Mouse (Mus musculus) CH12.LX (cell line): ENCODE measurements around the gene Hoxc5.

Experiments
- E2F4 ChIP-seq: IDR thresholded peaks from 2 replicates; pipeline ENCODE4 v1.6.1; 2011; ENCODE audit warnings: low read depth, low read length, improper control_type of control experiment; ENCODE audit not compliant: insufficient replicate concordance
- KAT2A ChIP-seq: IDR thresholded peaks from 2 replicates; pipeline ENCODE4 v1.6.1; 2012; ENCODE audit warnings: low read length, improper control_type of control experiment, inconsistent platforms; ENCODE audit not compliant: insufficient replicate concordance
- RCOR1 ChIP-seq: conservative IDR thresholded peaks from 2 replicates; pipeline ENCODE4 v1.6.1; 2012; ENCODE audit warnings: low read depth, mild to moderate bottlenecking, inconsistent platforms, low read length, improper control_type of control experiment
- USF1 ChIP-seq: IDR thresholded peaks from 2 replicates; pipeline ENCODE4 v1.6.1; 2014; ENCODE audit warnings: low read depth, mild to moderate bottlenecking, inconsistent platforms, low read length, improper control_type of control experiment
- ZMIZ1 ChIP-seq: IDR thresholded peaks from 2 replicates; pipeline ENCODE4 v1.6.1; 2012; ENCODE audit warnings: low read depth, mild to moderate bottlenecking, inconsistent platforms, low read length, improper control_type of control experiment

GRCm38 (mm10) chr15:102961728-102962127 is 5.5 kb upstream of the Hoxc5 start:
- TF ChIP-seq USF1 (no peak), RCOR1 (no peak), KAT2A (no peak), ZMIZ1 (no peak), E2F4 (no peak)
